In the genomic region with DNA sequence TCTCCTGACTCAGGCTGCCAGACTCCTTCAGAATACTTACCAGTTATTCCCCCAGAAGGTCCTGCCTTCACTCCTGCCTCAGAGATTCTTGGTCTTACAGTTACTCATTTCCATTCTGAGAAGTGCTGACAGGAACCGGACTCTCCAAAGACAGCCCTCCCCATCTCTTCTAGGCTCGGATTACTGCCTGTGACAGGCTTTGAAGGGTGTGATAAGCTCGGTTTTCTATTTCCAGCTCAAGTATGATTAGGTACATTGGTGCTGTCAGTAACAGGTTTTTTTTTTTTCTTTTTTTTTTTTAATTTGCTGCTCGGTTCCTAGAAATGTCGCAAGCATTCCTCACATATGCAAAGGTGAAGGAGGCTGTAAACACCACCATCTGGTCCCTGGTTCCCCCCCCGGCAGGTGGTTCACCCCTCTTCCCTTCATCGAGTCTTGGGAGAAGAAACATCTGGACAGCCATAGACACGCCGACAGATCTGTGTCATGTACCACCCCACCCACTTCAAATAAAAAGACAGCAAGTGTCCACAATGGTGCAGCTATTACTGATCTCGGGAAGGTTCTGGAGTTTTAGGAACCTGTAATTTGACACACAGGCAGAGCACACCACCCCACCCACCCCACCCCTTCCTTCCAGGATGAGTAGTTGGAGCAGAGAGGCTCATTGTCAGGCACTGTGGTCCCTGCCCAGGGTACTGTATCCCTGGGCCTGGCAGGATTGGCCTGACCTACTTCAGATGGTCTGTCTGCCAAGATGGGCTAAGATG, we compare ENCODE assay signal across 18 mouse cellular contexts. TPM values are rescaled to one million over a fixed set of nuclear protein-coding genes. Genes with fewer than 3 reads are reported as not detected.
DNase-seq lines count a peak whose midpoint lies in the region; ATAC-seq and TF ChIP-seq lines count a peak whose summit lies in the region.
"Had no signal": no experiment of that assay in that cellular context is flagged by ENCODE, and none has a peak within 500 bp of the region (broad histone marks: within the 10 kb centered on the region; RNA-seq: fewer than 3 reads in every experiment).

No protein-coding gene starts in this region.

- no peak overlapping the region for H3K4me3 ChIP-seq in left cerebral cortex, adult 2 months
- peak overlapping the region; percentile 16; the same call in 1 of the 2 replicates for H3K4me3 ChIP-seq in heart, embryonic 10.5 days
- no peak overlapping the region for H3K4me3 ChIP-seq in limb, embryonic 12.5 days (replicated peaks)
- H3K4me3 ChIP-seq in intestine, embryonic 16.5 days (ENCODE audit: low read length) = no peak overlapping the region

- TF ChIP-seq CTCF in left cerebral cortex, adult 2 months (IDR thresholded peaks at IDR 0.05) = no peak

- H3K27ac ChIP-seq in left cerebral cortex, adult 2 months = no peak overlapping the region
- H3K27ac ChIP-seq in heart, embryonic 10.5 days = peak overlapping the region; percentile 84
- 0 out of 2 replicates have a peak overlapping the region, but pooled peaks have one; percentile 45 for H3K27ac ChIP-seq in limb, embryonic 12.5 days
- H3K27ac ChIP-seq in intestine, embryonic 16.5 days (ENCODE audit: low read length) = no peak overlapping the region

- no peak overlapping the region for H3K4me2 ChIP-seq in limb, embryonic 12.5 days
- H3K4me2 ChIP-seq in intestine, embryonic 16.5 days (ENCODE audit: low read depth, low read length) = no peak overlapping the region
- H3K4me2 ChIP-seq: liver, embryonic 11.5 days; midbrain, embryonic 11.5 days had no signal

- ATAC-seq in frontal cortex, adult (ENCODE audit: low TSS enrichment) = 0 out of 2 replicates have a peak, but pooled peaks have one; percentile 44
- peak; percentile 49; the same call in 1 of the 2 replicates for ATAC-seq in limb, embryonic 12.5 days (ENCODE audit: insufficient number of reproducible peaks, insufficient read depth, low FRiP score, low TSS enrichment, low read depth)
- no peak for ATAC-seq in intestine, embryonic 16.5 days
- ATAC-seq: activated CD4-positive, CD25-positive, alpha-beta regulatory T cell, adult 4 months had no signal

- peaks cover 42% of the 10 kb centered on the region for H3K4me1 ChIP-seq in heart, embryonic 10.5 days
- peaks cover 38% of the 10 kb centered on the region for H3K4me1 ChIP-seq in limb, embryonic 12.5 days (replicated peaks)
- peaks cover 7% of the 10 kb centered on the region; the same call in 1 of the 2 replicates for H3K4me1 ChIP-seq in intestine, embryonic 16.5 days (ENCODE audit: control insufficient read depth, insufficient read depth, low read length)

- H3K9me3 ChIP-seq in heart, embryonic 10.5 days = no peaks in the 10 kb centered on the region
- no peaks in the 10 kb centered on the region for H3K9me3 ChIP-seq in limb, embryonic 12.5 days
- H3K9me3 ChIP-seq in intestine, embryonic 16.5 days (ENCODE audit: control insufficient read depth, low read length) = no peaks in the 10 kb centered on the region
- H3K9me3 ChIP-seq: G1E had no signal

- intact Hi-C loops in left cerebral cortex, postnatal 14 days (cut with DNase I) = no loop called here
- intact Hi-C loops in left cerebral cortex, adult 2 months (cut with DNase I) = no loop called here

- no peaks in the 10 kb centered on the region for H3K27me3 ChIP-seq in heart, embryonic 10.5 days (ENCODE audit: insufficient read depth, poor library complexity, severe bottlenecking)
- H3K27me3 ChIP-seq in limb, embryonic 12.5 days = no peaks in the 10 kb centered on the region
- no peaks in the 10 kb centered on the region for H3K27me3 ChIP-seq in intestine, embryonic 16.5 days (replicated peaks; ENCODE audit: control insufficient read depth, insufficient read depth, low read length)

- no peak for DNase-seq in frontal cortex, postnatal 25 days (ENCODE audit: low spot score in 2 of 2)
- DNase-seq in left cerebral cortex, postnatal 14 days (ENCODE audit: low spot score in 2 of 2) = peak; percentile 19 to 30
- no peak for DNase-seq in left cerebral cortex, adult 2 months (ENCODE audit: extremely low spot score in 1 of 2, low spot score in 2 of 2)
- peak; percentile 90 for DNase-seq in heart, embryonic 10.5 days (ENCODE audit: low spot score)
- no peak for DNase-seq in ovary, postnatal 14 days (ENCODE audit: low spot score)
- DNase-seq: cerebellum, adult 18-20 months; kidney, postnatal 36 days; right cerebral cortex, postnatal 14 days had no signal

- no peak overlapping the region for H3K9ac ChIP-seq in limb, embryonic 12.5 days (replicated peaks)
- H3K9ac ChIP-seq in intestine, embryonic 16.5 days (ENCODE audit: low read depth, low read length) = no peak overlapping the region

- 13% methylated on average over 10 of the region's 10 CpGs for WGBS in heart, embryonic 10.5 days
- 31% methylated on average over 10 of the region's 10 CpGs for WGBS in limb, embryonic 12.5 days
- WGBS in intestine, embryonic 16.5 days = 38% methylated on average over 10 of the region's 10 CpGs

- H3K36me3 ChIP-seq in heart, embryonic 10.5 days = no peaks in the 10 kb centered on the region
- H3K36me3 ChIP-seq in limb, embryonic 12.5 days = no peaks in the 10 kb centered on the region
- no peaks in the 10 kb centered on the region for H3K36me3 ChIP-seq in intestine, embryonic 16.5 days (ENCODE audit: control insufficient read depth, insufficient read depth, low read length)
- H3K36me3 ChIP-seq: G1E had no signal

RNA-seq across cellular contexts. Expression of a gene that starts 14.0 kb away (rescaled TPM):
- total RNA-seq in left cerebral cortex, postnatal 14 days (2021) = under 1 TPM in 1 of 2 experiments, not detected in 1; 0.59 TPM
- under 1 TPM in 1 of 2 experiments, not detected in 1; 0.26 TPM for total RNA-seq in left cerebral cortex, adult 2 months (2021)
- polyA plus RNA-seq in heart, embryonic 10.5 days (2016; fragmentation: Nextera tagmentation; extraction: Ambion mirVana) = 0.49 and 0.65 TPM in 2 replicates
- polyA plus RNA-seq in limb, embryonic 12.5 days (2016; fragmentation: Nextera tagmentation; extraction: Ambion mirVana) = 0.15 and 0.24 TPM in 2 replicates
- 0.24 and 0.54 TPM in 2 replicates for polyA plus RNA-seq in intestine, embryonic 16.5 days (2015; fragmentation: Nextera tagmentation; extraction: Ambion mirVana)
- total RNA-seq: common myeloid progenitor, adult 5-6 weeks; hematopoietic stem cell, adult 5-6 weeks had no signal
- polyA plus RNA-seq: activated CD4-positive, CD25-positive, alpha-beta regulatory T cell, adult 4 months; midbrain, embryonic 11.5 days had no signal

RNA-seq across cellular contexts. Expression of a gene that starts 22.1 kb away (rescaled TPM):
- total RNA-seq in left cerebral cortex, postnatal 14 days (2021) = 10 to 100 TPM; 62.3 to 66.2 TPM
- total RNA-seq in left cerebral cortex, adult 2 months (2021) = 10 to 100 TPM; 82.2 to 83.8 TPM
- polyA plus RNA-seq in heart, embryonic 10.5 days (2016; fragmentation: Nextera tagmentation; extraction: Ambion mirVana) = 3.9 and 4.4 TPM in 2 replicates
- 3.1 and 3.6 TPM in 2 replicates for polyA plus RNA-seq in limb, embryonic 12.5 days (2016; fragmentation: Nextera tagmentation; extraction: Ambion mirVana)
- polyA plus RNA-seq in intestine, embryonic 16.5 days (2015; fragmentation: Nextera tagmentation; extraction: Ambion mirVana) = 4.2 and 4.5 TPM in 2 replicates

RNA-seq across cellular contexts. Expression of a gene that starts 58.8 kb away (rescaled TPM):
- 1 to 10 TPM; 4.4 to 5.7 TPM for total RNA-seq in left cerebral cortex, postnatal 14 days (2021)
- total RNA-seq in left cerebral cortex, adult 2 months (2021) = 1 to 10 TPM; 4.0 to 4.6 TPM
- polyA plus RNA-seq in heart, embryonic 10.5 days (2016; fragmentation: Nextera tagmentation; extraction: Ambion mirVana) = 2.3 and 2.8 TPM in 2 replicates
- 0.18 and 0.28 TPM in 2 replicates for polyA plus RNA-seq in limb, embryonic 12.5 days (2016; fragmentation: Nextera tagmentation; extraction: Ambion mirVana)
- polyA plus RNA-seq in intestine, embryonic 16.5 days (2015; fragmentation: Nextera tagmentation; extraction: Ambion mirVana) = 0.11 TPM in 1 of 2 replicates, not detected in the other
- total RNA-seq: common myeloid progenitor, adult 5-6 weeks; G1E; hematopoietic stem cell, adult 5-6 weeks had no signal
- polyA plus RNA-seq: activated CD4-positive, CD25-positive, alpha-beta regulatory T cell, adult 4 months; C2C12; G1E; liver, embryonic 11.5 days; midbrain, embryonic 11.5 days had no signal

Comparison
In these comparisons a context has a peak if more than half of its experiments do, and no peak if none do; other contexts are left out.
1. DNase-seq: peak in left cerebral cortex, postnatal 14 days (2 of 2) and heart, embryonic 10.5 days (single experiment); none in frontal cortex, postnatal 25 days (0 of 2), left cerebral cortex, adult 2 months (0 of 2) and ovary, postnatal 14 days (single experiment).
2. H3K27ac ChIP-seq: peak in heart, embryonic 10.5 days (single experiment) and limb, embryonic 12.5 days (single experiment); none in left cerebral cortex, adult 2 months (single experiment) and intestine, embryonic 16.5 days (single experiment).